Mouse (Mus musculus) retina, adult 2 months (tissue): ENCODE measurements around the gene Ppp1r15a.
"Not testable (repeated sequence)": the region's sequence is repeated elsewhere in the genome, so short reads cannot be mapped to it uniquely, and the experiment has no call there.

Experiments
- DNase-seq: peaks from one replicate; pipeline ENCODE4 v3.0.0-alpha.2; 2012; ENCODE audit warnings: low read depth, low spot score

The Ppp1r15a gene

GRCm38 (mm10) chr7:45519345-45520120 lies 6.5 kb downstream of the Ppp1r15a start:
- no peak for DNase-seq

- no peak for DNase-seq
Observed at GRCm38 (mm10) chr7:45518618-45519017, 7.5 kb downstream of the Ppp1r15a start.

- not testable (repeated sequence) for DNase-seq
Observed at GRCm38 (mm10) chr7:45516846-45517245, 9.2 kb downstream of the Ppp1r15a start.

GRCm38 (mm10) chr7:45515436-45515835 lies 10.6 kb downstream of the Ppp1r15a start:
- DNase-seq: no peak

GRCm38 (mm10) chr7:45514411-45514810 lies 11.7 kb downstream of the Ppp1r15a start:
- no peak for DNase-seq

- peak; percentile 73 for DNase-seq
Observed at GRCm38 (mm10) chr7:45509912-45510787, 15.9 kb downstream of the Ppp1r15a start, which contains the start of gene Nucb1. Nucb1 (minus strand) TSS chr7:45510406.

- no peak for DNase-seq
Observed at GRCm38 (mm10) chr7:45509181-45509882, 16.7 kb downstream of the Ppp1r15a start.

GRCm38 (mm10) chr7:45508561-45508960 lies 17.5 kb downstream of the Ppp1r15a start:
- DNase-seq: no peak

- DNase-seq: no peak
Observed at GRCm38 (mm10) chr7:45507583-45507982, 18.5 kb downstream of the Ppp1r15a start.

GRCm38 (mm10) chr7:45498427-45498826 lies 27.6 kb downstream of the Ppp1r15a start:
- no peak for DNase-seq

GRCm38 (mm10) chr7:45494548-45494947 lies 31.5 kb downstream of the Ppp1r15a start:
- DNase-seq: no peak

- DNase-seq: no peak
Observed at GRCm38 (mm10) chr7:45492951-45493350, 33.1 kb downstream of the Ppp1r15a start.

GRCm38 (mm10) chr7:45492225-45492844 lies 33.7 kb downstream of the Ppp1r15a start:
- no peak for DNase-seq

GRCm38 (mm10) chr7:45491264-45491663 lies 34.8 kb downstream of the Ppp1r15a start:
- no peak for DNase-seq

GRCm38 (mm10) chr7:45490822-45491221 lies 35.2 kb downstream of the Ppp1r15a start:
- DNase-seq: no peak

GRCm38 (mm10) chr7:45489578-45489977 lies 36.5 kb downstream of the Ppp1r15a start:
- DNase-seq: no peak

- no peak for DNase-seq
Observed at GRCm38 (mm10) chr7:45488293-45489204, 37.5 kb downstream of the Ppp1r15a start, which contains the start of gene Dhdh. Dhdh (minus strand) TSS chr7:45488805.

- DNase-seq: no peak
Observed at GRCm38 (mm10) chr7:45487861-45488292, 38.2 kb downstream of the Ppp1r15a start.

GRCm38 (mm10) chr7:45486761-45487415 lies 39.2 kb downstream of the Ppp1r15a start, which contains the start of gene Gm45808:
Gm45808 (minus strand) TSS chr7:45486811.
- no peak for DNase-seq

- DNase-seq: no peak
Observed at GRCm38 (mm10) chr7:45486158-45486557, 39.9 kb downstream of the Ppp1r15a start.
